Mouse (Mus musculus): Measurements from ENCODE around the gene Snap23. TPM values are rescaled to one million over a fixed set of nuclear protein-coding genes. Genes with fewer than 3 reads are reported as not detected.
A peak's percentile ranks its signal among the peaks of the same experiment; 100 is the strongest.

The Snap23 gene
- polyA plus RNA-seq, 1 experiment from 2014 or later = 40.0 TPM

- Histone ChIP-seq H3K4me2 (replicated peaks; ENCODE audit: low read depth, low read length) (no peak overlapping the region), H3K4me3 (ENCODE audit: low read depth, low read length) (no peak overlapping the region), H3K27ac (ENCODE audit: low read length) (no peak overlapping the region), H3K9me3 (ENCODE audit: low read length) (no peaks in the 10 kb centered on the region), H3K36me3 (ENCODE audit: insufficient read depth, low read length) (no peaks in the 10 kb centered on the region; the same call in 1 of the 2 replicates), H3K4me1 (ENCODE audit: insufficient read depth, low read depth, low read length) (peaks cover 5% of the 10 kb centered on the region; the same call in 1 of the 2 replicates), H3K9ac (replicated peaks; ENCODE audit: low read depth) (no peak overlapping the region), H3K27me3 (replicated peaks; ENCODE audit: insufficient read depth, low read length) (no peaks in the 10 kb centered on the region)
- WGBS = 86% methylated on average over 3 of the region's 3 CpGs
- TF ChIP-seq EP300 (IDR thresholded peaks at IDR 0.05) = no peak
- TF ChIP-seq CTCF (IDR thresholded peaks at IDR 0.05) = no peak
- no peak for ATAC-seq
- DNase-seq (ENCODE audit: low spot score) = no peak
These were observed 7.7 kb downstream of the Snap23 start for GRCm38 (mm10) chr2:120575121-120575520.

DNA sequence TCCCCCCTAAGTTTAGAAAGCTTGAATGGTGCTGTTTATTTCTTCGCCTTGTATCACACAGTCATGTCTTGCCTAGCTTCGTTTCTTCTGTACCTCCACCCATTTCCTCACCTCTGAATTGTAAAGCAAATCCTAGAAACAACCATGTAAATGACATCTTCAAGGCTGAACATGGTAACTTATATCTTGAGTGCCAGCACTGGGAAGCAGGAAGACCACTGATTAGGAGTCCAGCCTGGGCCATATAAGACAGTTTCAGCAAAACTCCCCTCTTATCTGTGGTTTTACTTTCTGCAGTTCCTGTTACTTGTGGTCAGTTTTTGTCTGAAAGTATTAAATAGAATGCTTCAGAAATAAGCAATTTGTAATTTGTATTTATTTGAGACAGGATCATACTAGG lies 8.5 kb downstream of the Snap23 start:
- Histone ChIP-seq H3K4me2 (replicated peaks; ENCODE audit: low read depth, low read length) (no peak overlapping the region), H3K36me3 (ENCODE audit: insufficient read depth, low read length) (no peaks in the 10 kb centered on the region; the same call in 1 of the 2 replicates), H3K9ac (replicated peaks; ENCODE audit: low read depth) (no peak overlapping the region), H3K27ac (ENCODE audit: low read length) (no peak overlapping the region), H3K4me1 (ENCODE audit: insufficient read depth, low read depth, low read length) (peaks cover 5% of the 10 kb centered on the region; the same call in 1 of the 2 replicates), H3K9me3 (ENCODE audit: low read length) (no peaks in the 10 kb centered on the region), H3K4me3 (ENCODE audit: low read depth, low read length) (no peak overlapping the region), H3K27me3 (replicated peaks; ENCODE audit: insufficient read depth, low read length) (no peaks in the 10 kb centered on the region)
- TF ChIP-seq CTCF (IDR thresholded peaks at IDR 0.05) = no peak
- TF ChIP-seq EP300 (IDR thresholded peaks at IDR 0.05) = no peak
- DNase-seq (ENCODE audit: low spot score) (no peak), ATAC-seq (no peak)
- 85% methylated on average over 2 of the region's 2 CpGs for WGBS

GRCm38 (mm10) chr2:120577799-120578198 lies 10.3 kb downstream of the Snap23 start:
- peak; percentile 70 for ATAC-seq
- Histone ChIP-seq H3K4me3 (ENCODE audit: low read depth, low read length) (no peak overlapping the region), H3K27me3 (replicated peaks; ENCODE audit: insufficient read depth, low read length) (no peaks in the 10 kb centered on the region), H3K9ac (replicated peaks; ENCODE audit: low read depth) (no peak overlapping the region), H3K27ac (ENCODE audit: low read length) (peak overlapping the region; percentile 34), H3K36me3 (ENCODE audit: insufficient read depth, low read length) (no peaks in the 10 kb centered on the region; the same call in 1 of the 2 replicates), H3K9me3 (ENCODE audit: low read length) (no peaks in the 10 kb centered on the region), H3K4me2 (replicated peaks; ENCODE audit: low read depth, low read length) (no peak overlapping the region), H3K4me1 (ENCODE audit: insufficient read depth, low read depth, low read length) (peaks cover 5% of the 10 kb centered on the region; the same call in 1 of the 2 replicates)
- TF ChIP-seq EP300 (IDR thresholded peaks at IDR 0.05) (no peak), CTCF (IDR thresholded peaks at IDR 0.05) (no peak)
- 38% methylated on average over 4 of the region's 4 CpGs for WGBS
- DNase-seq (ENCODE audit: low spot score) = peak; percentile 36

- no peak overlapping the region for H3K4me2 ChIP-seq (replicated peaks; ENCODE audit: low read depth, low read length)
- H3K4me1 ChIP-seq (ENCODE audit: insufficient read depth, low read depth, low read length) = peaks cover 5% of the 10 kb centered on the region; the same call in 1 of the 2 replicates
- TF ChIP-seq EP300 (IDR thresholded peaks at IDR 0.05) (peak; percentile 83), CTCF (IDR thresholded peaks at IDR 0.05) (no peak)
- H3K36me3 ChIP-seq (ENCODE audit: insufficient read depth, low read length) = no peaks in the 10 kb centered on the region; the same call in 1 of the 2 replicates
- DNase-seq (ENCODE audit: low spot score) (peak; percentile 93), ATAC-seq (peak; percentile 89)
- 40% methylated on average over 5 of the region's 5 CpGs for WGBS
- no peak overlapping the region for H3K9ac ChIP-seq (replicated peaks; ENCODE audit: low read depth)
- H3K9me3 ChIP-seq (ENCODE audit: low read length) = no peaks in the 10 kb centered on the region
- no peak overlapping the region for H3K4me3 ChIP-seq (ENCODE audit: low read depth, low read length)
- H3K27me3 ChIP-seq (replicated peaks; ENCODE audit: insufficient read depth, low read length) = no peaks in the 10 kb centered on the region
- peak overlapping the region; percentile 34 for H3K27ac ChIP-seq (ENCODE audit: low read length)
These were observed 10.8 kb downstream of the Snap23 start for GRCm38 (mm10) chr2:120578286-120578685.

- Histone ChIP-seq H3K36me3 (ENCODE audit: insufficient read depth, low read length) (peaks cover 27% of the 10 kb centered on the region), H3K27ac (ENCODE audit: low read length) (no peak overlapping the region), H3K4me1 (ENCODE audit: insufficient read depth, low read depth, low read length) (no peaks in the 10 kb centered on the region), H3K27me3 (replicated peaks; ENCODE audit: insufficient read depth, low read length) (no peaks in the 10 kb centered on the region), H3K4me3 (ENCODE audit: low read depth, low read length) (no peak overlapping the region), H3K4me2 (replicated peaks; ENCODE audit: low read depth, low read length) (no peak overlapping the region), H3K9ac (replicated peaks; ENCODE audit: low read depth) (no peak overlapping the region), H3K9me3 (ENCODE audit: low read length) (no peaks in the 10 kb centered on the region)
- DNase-seq (ENCODE audit: low spot score) (no peak), ATAC-seq (no peak)
- no peak for TF ChIP-seq EP300 (IDR thresholded peaks at IDR 0.05)
- TF ChIP-seq CTCF (IDR thresholded peaks at IDR 0.05) = no peak
- WGBS = 76% methylated on average over 5 of the region's 5 CpGs
These were observed 22.3 kb downstream of the Snap23 start for GRCm38 (mm10) chr2:120589759-120590158.

DNA sequence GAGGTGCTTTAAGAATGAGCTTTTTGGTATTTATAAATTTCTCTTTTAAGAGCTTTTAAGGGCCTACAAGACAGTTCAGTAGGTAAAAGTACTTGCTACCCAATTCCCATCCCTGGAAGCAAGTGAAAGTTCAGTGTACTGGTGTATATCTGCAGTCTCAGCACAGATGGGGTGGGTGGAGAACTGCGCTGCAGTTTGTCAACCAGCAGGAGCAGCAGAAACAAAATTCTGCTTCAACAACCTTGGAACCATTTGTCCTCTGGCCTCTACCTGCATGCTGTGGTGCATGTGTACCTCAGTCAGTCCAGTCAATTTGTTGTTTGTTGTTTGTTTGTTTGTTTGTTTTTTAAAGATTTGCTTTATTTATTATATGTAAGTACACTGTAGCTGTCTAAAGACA lies 24.8 kb downstream of the Snap23 start:
- Histone ChIP-seq H3K4me2 (replicated peaks; ENCODE audit: low read depth, low read length) (no peak overlapping the region), H3K36me3 (ENCODE audit: insufficient read depth, low read length) (peaks cover 20% of the 10 kb centered on the region), H3K27ac (ENCODE audit: low read length) (no peak overlapping the region), H3K4me1 (ENCODE audit: insufficient read depth, low read depth, low read length) (no peaks in the 10 kb centered on the region), H3K27me3 (replicated peaks; ENCODE audit: insufficient read depth, low read length) (no peaks in the 10 kb centered on the region), H3K4me3 (ENCODE audit: low read depth, low read length) (no peak overlapping the region), H3K9ac (replicated peaks; ENCODE audit: low read depth) (no peak overlapping the region), H3K9me3 (ENCODE audit: low read length) (no peaks in the 10 kb centered on the region)
- WGBS = 81% methylated on average over 1 of the region's 1 CpGs
- no peak for DNase-seq (ENCODE audit: low spot score)
- TF ChIP-seq CTCF (IDR thresholded peaks at IDR 0.05) (0 out of 2 replicates have a peak, but pooled peaks have one; percentile 16), EP300 (IDR thresholded peaks at IDR 0.05) (no peak)
- ATAC-seq = no peak

DNA sequence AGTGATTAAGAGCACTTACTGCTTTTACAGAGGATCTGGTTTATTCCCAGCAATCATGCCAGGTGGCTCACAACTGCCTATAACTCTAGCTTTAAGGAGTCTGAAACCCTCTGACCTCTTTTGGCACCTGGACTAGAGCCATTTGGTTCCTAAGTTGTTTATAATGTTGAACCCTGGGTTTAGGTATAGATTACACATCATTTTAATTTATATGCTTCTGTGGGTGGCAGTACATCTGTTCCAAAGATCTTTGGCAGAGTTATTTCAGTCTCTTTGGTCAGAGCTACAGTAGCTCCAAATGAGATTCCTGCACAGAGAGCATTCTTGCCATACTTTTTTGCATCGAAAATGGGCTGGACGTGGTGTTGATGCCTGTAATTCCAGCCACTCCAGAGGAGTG lies 30.3 kb downstream of the Snap23 start:
- Histone ChIP-seq H3K9me3 (ENCODE audit: low read length) (no peaks in the 10 kb centered on the region), H3K4me2 (replicated peaks; ENCODE audit: low read depth, low read length) (no peak overlapping the region), H3K27me3 (replicated peaks; ENCODE audit: insufficient read depth, low read length) (no peaks in the 10 kb centered on the region), H3K36me3 (ENCODE audit: insufficient read depth, low read length) (peaks cover 33% of the 10 kb centered on the region; the same call in 1 of the 2 replicates), H3K4me3 (ENCODE audit: low read depth, low read length) (no peak overlapping the region), H3K4me1 (ENCODE audit: insufficient read depth, low read depth, low read length) (no peaks in the 10 kb centered on the region), H3K9ac (replicated peaks; ENCODE audit: low read depth) (no peak overlapping the region), H3K27ac (ENCODE audit: low read length) (no peak overlapping the region)
- TF ChIP-seq CTCF (IDR thresholded peaks at IDR 0.05) (no peak), EP300 (IDR thresholded peaks at IDR 0.05) (no peak)
- DNase-seq (ENCODE audit: low spot score) = no peak
- ATAC-seq = no peak
- WGBS = 77% methylated on average over 2 of the region's 2 CpGs
